Mouse (Mus musculus): ENCODE results near the gene Stap1. TPM values are rescaled to one million over a fixed set of nuclear protein-coding genes. Genes with fewer than 3 reads are reported as not detected.

Gene Stap1
- polyA plus RNA-seq (2015; fragmentation: Nextera tagmentation; extraction: Ambion mirVana), result 0.10 and 0.32 TPM in 2 replicates

GRCm38 (mm10) chr5:86071538-86071937 lies at the start of gene Stap1:
Stap1 (plus strand) TSS chr5:86071746.
- Histone ChIP-seq H3K9ac (no peak within 1 kb of the TSS), H3K27me3 (replicated peaks) (no peaks in the 10 kb centered on the region), H3K4me1 (peaks cover 6% of the 10 kb centered on the region; the same call in 1 of the 2 replicates), H3K4me2 (no peak within 1 kb of the TSS), H3K9me3 (no peaks in the 10 kb centered on the region), H3K27ac (replicated peaks) (no peak within 1 kb of the TSS), H3K4me3 (no peak within 1 kb of the TSS), H3K36me3 (no peaks in the 10 kb centered on the region)
- ATAC-seq (ENCODE audit: extremely low read depth, insufficient number of reproducible peaks, low FRiP score, low TSS enrichment), result no peak
- 67% methylated on average over 7 of the region's 7 CpGs for WGBS

DNA sequence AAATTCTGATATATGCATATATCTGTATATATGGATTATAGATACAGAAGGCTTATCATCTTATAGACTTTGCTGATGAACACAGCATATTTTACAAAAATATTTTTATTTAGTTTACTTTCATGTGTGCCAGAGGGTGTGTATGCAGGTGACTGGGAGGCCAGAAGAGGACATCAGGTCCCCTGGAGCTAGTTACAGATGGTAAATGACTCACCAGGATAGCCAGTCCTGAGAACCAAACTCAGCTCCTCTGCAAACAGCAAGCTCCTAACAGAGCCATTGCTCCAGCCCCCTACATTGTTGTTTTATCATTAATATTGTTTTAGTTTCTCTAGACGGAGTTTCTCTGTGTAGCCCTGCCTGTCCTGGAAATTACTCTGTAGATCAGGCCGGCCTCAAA lies 41.7 kb upstream of the Stap1 start:
- no peak overlapping the region for H3K4me2 ChIP-seq
- H3K9me3 ChIP-seq, result no peaks in the 10 kb centered on the region
- no peaks in the 10 kb centered on the region for H3K27me3 ChIP-seq (replicated peaks)
- no peaks in the 10 kb centered on the region for H3K4me1 ChIP-seq
- 73% methylated on average over 2 of the region's 2 CpGs for WGBS
- no peak overlapping the region for H3K4me3 ChIP-seq
- H3K9ac ChIP-seq, result no peak overlapping the region
- ATAC-seq (ENCODE audit: extremely low read depth, insufficient number of reproducible peaks, low FRiP score, low TSS enrichment), result no peak
- peaks cover 76% of the 10 kb centered on the region for H3K36me3 ChIP-seq
- H3K27ac ChIP-seq (replicated peaks), result no peak overlapping the region

- Histone ChIP-seq H3K4me2 (peak overlapping the region; percentile 89), H3K27me3 (replicated peaks) (no peaks in the 10 kb centered on the region), H3K4me1 (peaks cover 24% of the 10 kb centered on the region), H3K9me3 (no peaks in the 10 kb centered on the region), H3K27ac (replicated peaks) (no peak overlapping the region), H3K4me3 (peak overlapping the region; percentile 91), H3K36me3 (peaks cover 7% of the 10 kb centered on the region; the same call in 1 of the 2 replicates), H3K9ac (no peak overlapping the region)
- ATAC-seq (ENCODE audit: extremely low read depth, insufficient number of reproducible peaks, low FRiP score, low TSS enrichment), result no peak
- 74% methylated on average over 1 of the region's 1 CpGs for WGBS
These were observed 8.0 kb upstream of the Stap1 start for GRCm38 (mm10) chr5:86063501-86063900.

DNA sequence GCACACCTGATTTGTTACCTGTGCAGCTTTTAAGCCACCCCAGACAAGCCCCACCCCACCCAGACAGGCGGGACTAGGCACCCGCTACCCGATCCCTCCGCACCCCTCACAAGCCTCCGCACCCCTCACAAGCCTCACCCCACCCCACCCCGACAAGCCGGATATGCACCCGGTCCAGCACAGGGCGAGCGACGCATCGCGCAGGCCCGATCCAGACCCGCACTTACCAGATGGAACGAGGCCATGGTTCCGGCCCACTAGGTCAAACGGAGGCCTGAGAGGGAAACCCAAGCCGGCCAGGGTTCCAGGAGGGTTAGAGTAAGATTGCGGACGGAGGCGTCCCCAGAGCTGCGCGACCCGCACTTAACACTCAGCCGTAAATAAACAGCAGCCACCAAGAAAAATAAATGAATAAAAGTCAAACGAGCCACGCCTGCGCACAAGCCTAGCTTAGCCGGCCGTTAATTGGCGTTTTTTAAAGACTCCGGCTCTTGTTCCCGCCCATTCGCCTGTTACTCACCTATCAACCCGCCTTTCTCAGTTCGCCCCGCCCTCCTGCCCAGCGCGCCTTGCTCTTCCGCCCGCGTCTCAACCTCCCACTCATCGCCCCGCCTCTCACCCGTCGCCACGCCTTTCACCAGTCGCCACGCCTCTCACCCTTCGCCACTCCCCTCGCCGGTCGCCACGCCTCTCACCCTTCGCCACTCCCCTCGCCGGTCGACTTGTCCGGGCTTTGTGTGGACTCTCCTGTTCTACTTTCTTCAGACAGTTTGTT lies 6.3 kb upstream of the Stap1 start, which contains the start of gene Cenpc1:
Gene Cenpc1, minus strand, starts transcription at position 483 of the 775 bp plus-strand sequence.
- Histone ChIP-seq H3K27ac (replicated peaks) (peak within 1 kb of the TSS; percentile 91), H3K4me1 (peaks cover 24% of the 10 kb centered on the region), H3K36me3 (no peaks in the 10 kb centered on the region), H3K4me2 (peak within 1 kb of the TSS; percentile 89), H3K9ac (peak within 1 kb of the TSS; percentile 94), H3K9me3 (no peaks in the 10 kb centered on the region), H3K27me3 (replicated peaks) (no peaks in the 10 kb centered on the region), H3K4me3 (peak within 1 kb of the TSS; percentile 91)
- under 1% methylated on average over 59 of the region's 60 CpGs for WGBS
- peak; percentile 99 for ATAC-seq (ENCODE audit: extremely low read depth, insufficient number of reproducible peaks, low FRiP score, low TSS enrichment)

GRCm38 (mm10) chr5:86065876-86066550 lies 5.5 kb upstream of the Stap1 start:
- H3K27me3 ChIP-seq (replicated peaks), result no peaks in the 10 kb centered on the region
- peak; percentile 20 for ATAC-seq (ENCODE audit: extremely low read depth, insufficient number of reproducible peaks, low FRiP score, low TSS enrichment)

DNA sequence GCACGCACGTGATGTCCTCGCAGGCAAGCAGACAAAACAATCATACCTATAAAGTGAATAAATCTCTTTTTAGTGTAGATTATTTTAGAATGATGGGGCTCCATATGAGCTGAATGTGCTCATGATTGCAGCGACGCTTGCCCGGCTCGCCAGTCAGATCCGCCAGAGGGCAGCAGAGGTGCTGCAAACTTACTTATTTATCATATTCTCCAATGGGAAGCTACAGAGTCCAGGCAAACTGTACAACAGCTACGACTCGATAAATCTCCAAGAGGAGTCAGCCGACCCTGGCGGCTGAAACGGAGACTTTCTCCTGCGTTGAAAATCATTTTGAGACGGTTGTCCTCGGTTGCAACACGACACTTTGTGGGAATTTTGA lies 5.0 kb upstream of the Stap1 start:
- ATAC-seq (ENCODE audit: extremely low read depth, insufficient number of reproducible peaks, low FRiP score, low TSS enrichment), result no peak
- H3K27me3 ChIP-seq (replicated peaks), result no peaks in the 10 kb centered on the region
- H3K36me3 ChIP-seq, result no peaks in the 10 kb centered on the region
- H3K9ac ChIP-seq, result peak overlapping the region; percentile 78
- H3K9me3 ChIP-seq, result no peaks in the 10 kb centered on the region
- 2% methylated on average over 17 of the region's 17 CpGs for WGBS
- peak overlapping the region; percentile 83 for H3K27ac ChIP-seq (replicated peaks)
- peak overlapping the region; percentile 91 for H3K4me3 ChIP-seq
- peaks cover 24% of the 10 kb centered on the region for H3K4me1 ChIP-seq
- peak overlapping the region; percentile 89 for H3K4me2 ChIP-seq

More at GRCm38 (mm10) chr5:86065876-86066550, 5.5 kb upstream of the Stap1 start:
- no peaks in the 10 kb centered on the region for H3K9me3 ChIP-seq
- under 1% methylated on average over 17 of the region's 17 CpGs for WGBS
- peak overlapping the region; percentile 91 for H3K4me3 ChIP-seq
- H3K4me1 ChIP-seq, result peaks cover 24% of the 10 kb centered on the region
- H3K4me2 ChIP-seq, result peak overlapping the region; percentile 89
- no peaks in the 10 kb centered on the region for H3K36me3 ChIP-seq
- peak overlapping the region; percentile 83 for H3K27ac ChIP-seq (replicated peaks)
- peak overlapping the region; percentile 75 for H3K9ac ChIP-seq

- Histone ChIP-seq H3K27me3 (replicated peaks) (no peaks in the 10 kb centered on the region), H3K4me2 (no peak overlapping the region), H3K9ac (no peak overlapping the region), H3K27ac (replicated peaks) (no peak overlapping the region), H3K4me3 (no peak overlapping the region), H3K36me3 (no peaks in the 10 kb centered on the region), H3K9me3 (no peaks in the 10 kb centered on the region), H3K4me1 (peaks cover 21% of the 10 kb centered on the region)
- ATAC-seq (ENCODE audit: extremely low read depth, insufficient number of reproducible peaks, low FRiP score, low TSS enrichment), result no peak
- WGBS, result 39% methylated on average over 3 of the region's 3 CpGs
These were observed 3.1 kb upstream of the Stap1 start for GRCm38 (mm10) chr5:86068451-86068850.

DNA sequence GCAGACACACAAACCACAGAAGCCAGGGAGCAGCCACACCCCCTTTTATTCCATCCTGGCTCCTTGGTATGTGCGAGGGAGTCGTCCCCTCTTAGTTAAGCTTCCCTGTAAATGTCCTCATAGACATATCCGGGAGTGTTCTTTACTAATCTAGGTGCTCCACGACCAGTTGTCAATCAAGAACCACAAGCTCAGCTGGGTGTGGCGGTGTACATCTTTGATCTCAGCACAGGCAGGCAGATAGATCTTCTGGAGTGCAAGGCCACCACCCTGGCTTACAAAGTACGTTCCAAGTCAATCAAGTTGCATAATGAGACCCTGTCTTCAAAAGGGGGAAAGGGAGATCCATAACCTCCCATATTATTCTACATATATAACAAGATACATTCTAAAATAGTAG lies 2.4 kb upstream of the Stap1 start:
- no peak overlapping the region for H3K4me2 ChIP-seq
- H3K9me3 ChIP-seq, result no peaks in the 10 kb centered on the region
- no peak for ATAC-seq (ENCODE audit: extremely low read depth, insufficient number of reproducible peaks, low FRiP score, low TSS enrichment)
- no peaks in the 10 kb centered on the region for H3K36me3 ChIP-seq
- H3K4me3 ChIP-seq, result no peak overlapping the region
- H3K27ac ChIP-seq (replicated peaks), result no peak overlapping the region
- peaks cover 14% of the 10 kb centered on the region for H3K4me1 ChIP-seq
- no peaks in the 10 kb centered on the region for H3K27me3 ChIP-seq (replicated peaks)
- H3K9ac ChIP-seq, result no peak overlapping the region
- WGBS, result 69% methylated on average over 6 of the region's 6 CpGs

GRCm38 (mm10) chr5:86072756-86073386 lies 1.3 kb downstream of the Stap1 start:
- H3K4me1 ChIP-seq, result no peaks in the 10 kb centered on the region
- no peak for ATAC-seq (ENCODE audit: extremely low read depth, insufficient number of reproducible peaks, low FRiP score, low TSS enrichment)
- H3K27ac ChIP-seq (replicated peaks), result no peak overlapping the region
- H3K4me3 ChIP-seq, result no peak overlapping the region
- WGBS, result 81% methylated on average over 4 of the region's 4 CpGs
- no peak overlapping the region for H3K9ac ChIP-seq
- H3K4me2 ChIP-seq, result no peak overlapping the region
- no peaks in the 10 kb centered on the region for H3K36me3 ChIP-seq
- no peaks in the 10 kb centered on the region for H3K9me3 ChIP-seq
- no peaks in the 10 kb centered on the region for H3K27me3 ChIP-seq (replicated peaks)

DNA sequence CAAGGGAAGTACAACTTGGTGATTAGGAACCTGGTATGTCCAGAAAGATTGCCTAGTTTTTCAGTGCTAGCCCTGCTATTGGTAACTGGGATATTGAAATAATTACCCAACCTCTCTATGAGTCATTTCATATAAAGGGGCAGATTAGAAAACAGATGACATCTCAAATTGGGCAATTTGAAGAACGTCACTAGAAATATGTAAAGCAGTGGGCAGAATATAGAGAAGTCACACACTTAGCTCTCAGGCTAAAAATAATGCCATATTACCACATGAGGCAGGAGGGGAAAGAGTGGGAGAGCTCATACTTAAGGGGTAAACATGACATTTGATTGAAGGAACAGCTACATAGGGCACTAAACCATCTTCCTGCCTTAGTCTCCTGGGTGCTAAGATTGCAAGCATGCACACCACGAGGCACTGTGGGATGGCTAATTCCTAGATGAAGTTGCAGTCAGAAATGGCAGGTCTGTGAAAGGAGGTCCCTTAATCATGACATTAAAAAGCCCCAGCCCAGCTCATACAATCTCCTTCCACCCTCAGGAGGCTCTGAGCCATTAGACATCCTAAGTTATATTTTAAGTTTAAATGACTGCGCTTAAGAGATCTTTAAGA lies 7.3 kb downstream of the Stap1 start:
- Histone ChIP-seq H3K9me3 (no peaks in the 10 kb centered on the region), H3K36me3 (no peaks in the 10 kb centered on the region), H3K9ac (no peak overlapping the region), H3K27ac (replicated peaks) (no peak overlapping the region), H3K4me2 (no peak overlapping the region), H3K27me3 (replicated peaks) (no peaks in the 10 kb centered on the region), H3K4me3 (no peak overlapping the region), H3K4me1 (no peaks in the 10 kb centered on the region)
- ATAC-seq (ENCODE audit: extremely low read depth, insufficient number of reproducible peaks, low FRiP score, low TSS enrichment), result no peak
- WGBS, result 75% methylated on average over 3 of the region's 3 CpGs

- no peak overlapping the region for H3K27ac ChIP-seq (replicated peaks)
- H3K9me3 ChIP-seq, result no peaks in the 10 kb centered on the region
- no peaks in the 10 kb centered on the region for H3K36me3 ChIP-seq
- 73% methylated on average over 6 of the region's 6 CpGs for WGBS
- H3K9ac ChIP-seq, result no peak overlapping the region
- no peak for ATAC-seq (ENCODE audit: extremely low read depth, insufficient number of reproducible peaks, low FRiP score, low TSS enrichment)
- H3K4me2 ChIP-seq, result no peak overlapping the region
- no peak overlapping the region for H3K4me3 ChIP-seq
- no peaks in the 10 kb centered on the region for H3K4me1 ChIP-seq
- H3K27me3 ChIP-seq (replicated peaks), result no peaks in the 10 kb centered on the region
These were observed 12.4 kb downstream of the Stap1 start for GRCm38 (mm10) chr5:86083987-86084386.
